Mouse (Mus musculus) MEL (cell line): ENCODE data around the gene Sdr39u1.

ENCODE experiments used
- CHD2 ChIP-seq: IDR thresholded peaks from 2 replicates; pipeline ENCODE4 v1.6.1; 2011; ENCODE audit warnings: low read length, improper control_type of control experiment
- CTCF ChIP-seq, 3 experiments: IDR thresholded peaks in 2 of 3; conservative IDR thresholded peaks in 1 of 3; 2 replicates each; pipeline ENCODE4 v1.5.1; 2011 to 2012; ENCODE audit warnings: low read length in 3 of 3, low read depth in 2 of 3, mild to moderate bottlenecking in 2 of 3, improper control_type of control experiment in 1 of 3, inconsistent platforms in 1 of 3, mixed read lengths in 1 of 3, moderate library complexity in 1 of 3; ENCODE audit not compliant: control insufficient read depth in 1 of 3, insufficient read depth in 1 of 3, poor library complexity in 1 of 3, severe bottlenecking in 1 of 3
- ELF1 ChIP-seq: IDR thresholded peaks from 2 replicates; pipeline ENCODE4 v1.6.1; 2014; ENCODE audit warnings: low read depth, mild to moderate bottlenecking, inconsistent platforms, low read length, improper control_type of control experiment, moderate library complexity
- ETS1 ChIP-seq: IDR thresholded peaks from 2 replicates; pipeline ENCODE4 v1.6.1; 2012; ENCODE audit warnings: low read depth, mild to moderate bottlenecking, inconsistent platforms, low read length, improper control_type of control experiment, moderate library complexity
- MAX ChIP-seq: IDR thresholded peaks from 2 replicates; pipeline ENCODE4 v1.6.1; 2011; ENCODE audit warnings: low read length, improper control_type of control experiment
- MYC ChIP-seq: IDR thresholded peaks from 2 replicates; pipeline ENCODE4 v1.6.1; 2011; ENCODE audit warnings: low read depth, mild to moderate bottlenecking, low read length, improper control_type of control experiment, moderate library complexity
- POLR2A ChIP-seq, 2 experiments: IDR thresholded peaks; 2 replicates each; pipeline ENCODE4 v1.6.1; 2011 to 2012; ENCODE audit warnings: low read length in 2 of 2, mild to moderate bottlenecking in 2 of 2, control low read depth in 1 of 2, improper control_type of control experiment in 1 of 2, low read depth in 1 of 2, moderate library complexity in 1 of 2; ENCODE audit not compliant: control insufficient read depth in 1 of 2, insufficient read depth in 1 of 2, poor library complexity in 1 of 2
- RAD21 ChIP-seq: IDR thresholded peaks from 2 replicates; pipeline ENCODE4 v1.6.1; 2011; ENCODE audit warnings: mild to moderate bottlenecking, low read depth, low read length, improper control_type of control experiment
- SIN3A ChIP-seq: IDR thresholded peaks from 2 replicates; pipeline ENCODE4 v1.6.1; 2012; ENCODE audit warnings: low read length, improper control_type of control experiment, inconsistent platforms
- TCF12 ChIP-seq: IDR thresholded peaks from 2 replicates; pipeline ENCODE4 v1.6.1; 2014; ENCODE audit warnings: low read depth, mild to moderate bottlenecking, inconsistent platforms, low read length, improper control_type of control experiment, moderate library complexity
- ZC3H11A ChIP-seq: IDR thresholded peaks from 2 replicates; pipeline ENCODE4 v1.6.1; 2012; ENCODE audit warnings: low read depth, mild to moderate bottlenecking, inconsistent platforms, low read length, improper control_type of control experiment

DNA sequence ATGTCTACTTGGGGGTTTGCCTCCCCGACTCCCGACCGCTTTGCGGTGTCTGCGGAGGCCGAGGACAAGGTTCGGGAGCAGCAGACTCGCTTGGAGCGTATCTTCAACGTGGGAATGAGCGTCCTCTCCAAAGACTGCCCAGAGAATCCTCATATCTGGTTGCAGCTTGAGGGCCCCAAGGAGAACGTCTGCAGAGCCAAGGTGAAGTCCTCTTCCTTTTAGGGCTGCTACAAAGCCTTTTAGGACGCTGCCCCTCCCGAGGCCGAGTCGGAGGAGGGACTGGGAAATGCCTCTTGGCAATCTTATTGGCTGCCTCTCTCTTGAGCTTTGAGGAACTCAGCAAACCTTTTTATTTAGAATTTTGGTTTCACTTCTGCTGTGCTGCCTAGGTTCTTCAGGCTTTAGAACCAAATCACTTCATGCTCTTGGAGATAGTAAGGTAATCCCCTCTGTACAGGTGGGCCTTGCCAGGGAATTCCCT, 14.3 kb downstream of the Sdr39u1 start:
- TF ChIP-seq CTCF (IDR thresholded peaks at IDR 0.05 in 2 of 3, conservative IDR thresholded peaks at IDR 0.05 in 1 of 3; ENCODE audit: control insufficient read depth in 1 of 3, insufficient read depth in 1 of 3, low read depth in 2 of 3, low read length in 3 of 3, poor library complexity in 1 of 3, severe bottlenecking in 1 of 3) (no peak), ELF1 (no peak), POLR2A (IDR thresholded peaks at IDR 0.05; ENCODE audit: control insufficient read depth in 1 of 2, insufficient read depth in 1 of 2, low read depth in 1 of 2, low read length in 2 of 2, poor library complexity in 1 of 2) (peak in 1 of 2 experiments; percentile 63; a peak in 2 of 4 replicates), RAD21 (no peak), MAX (no peak), ETS1 (0 out of 2 replicates have a peak, but pooled peaks have one; percentile 25), TCF12 (peak; percentile 40; the same call in 1 of the 2 replicates), SIN3A (peak; percentile 16), MYC (no peak), ZC3H11A (no peak), CHD2 (no peak)
